Mouse (Mus musculus) small intestine, adult 2 months (tissue): ENCODE measurements around the gene Arhgef38.

Experiments used
- CTCF ChIP-seq: fragments of 200-500 bp; IDR thresholded peaks from 2 replicates; pipeline ENCODE4 v1.5.1; 2012; ENCODE audit warnings: low read depth, mild to moderate bottlenecking, control low read depth, inconsistent platforms, low read length, moderate library complexity, mixed read lengths; ENCODE audit not compliant: insufficient replicate concordance, insufficient read length; ENCODE audit errors: extremely low read depth
- POLR2A ChIP-seq: fragments of 200-500 bp; IDR thresholded peaks from 2 replicates; pipeline ENCODE4 v1.6.1; 2012; ENCODE audit warnings: low read depth, mild to moderate bottlenecking, control low read depth, inconsistent platforms, low read length, moderate library complexity

DNA sequence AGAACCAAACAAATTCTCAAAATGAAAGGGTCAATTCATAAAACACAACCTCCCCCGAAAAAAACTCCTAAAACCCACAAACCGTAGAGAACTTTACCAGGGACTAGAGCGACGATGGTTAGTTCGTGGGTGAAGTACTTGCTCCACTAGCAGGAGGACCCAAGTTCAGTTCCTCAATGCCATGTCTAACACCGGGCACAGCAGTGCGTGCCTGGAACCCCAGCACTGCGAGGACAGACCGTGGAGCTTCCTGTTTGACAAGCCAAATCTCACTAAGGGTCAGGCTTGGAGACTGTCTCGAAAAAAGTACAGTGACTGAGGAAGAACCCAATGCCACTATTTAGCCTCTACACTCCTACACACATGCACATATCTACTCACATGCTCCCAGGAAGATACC lies 159.2 kb downstream of the Arhgef38 start:
- TF ChIP-seq CTCF (no peak), POLR2A (no peak)
